Mouse (Mus musculus): Measurements from ENCODE around the gene Zbtb18. TPM values are rescaled to one million over a fixed set of nuclear protein-coding genes. Genes with fewer than 3 reads are reported as not detected.

The Zbtb18 gene
- polyA plus RNA-seq, 1 experiment from 2014 or later, result 2.5 TPM

- Histone ChIP-seq H3K4me1 (peaks cover 23% of the 10 kb centered on the region), H3K9me3 (no peaks in the 10 kb centered on the region), H3K36me3 (no peaks in the 10 kb centered on the region), H3K27me3 (no peaks in the 10 kb centered on the region), H3K27ac (no peak overlapping the region), H3K9ac (no peak overlapping the region), H3K4me2 (peak overlapping the region; percentile 83), H3K4me3 (no peak overlapping the region)
- 25% methylated on average over 1 of the region's 2 CpGs for WGBS
- no peak for ATAC-seq (ENCODE audit: insufficient number of reproducible peaks, insufficient read depth, low FRiP score, low TSS enrichment, low read depth)
Measured at GRCm38 (mm10) chr1:177440411-177440810, 1.7 kb upstream of the Zbtb18 start.

GRCm38 (mm10) chr1:177440981-177441491 is 1.1 kb upstream of the Zbtb18 start:
- H3K36me3 ChIP-seq, result no peaks in the 10 kb centered on the region
- H3K27ac ChIP-seq, result peak overlapping the region; percentile 87
- peak overlapping the region; percentile 83 for H3K4me2 ChIP-seq
- no peaks in the 10 kb centered on the region for H3K27me3 ChIP-seq
- H3K4me3 ChIP-seq, result peak overlapping the region; percentile 81
- ATAC-seq (ENCODE audit: insufficient number of reproducible peaks, insufficient read depth, low FRiP score, low TSS enrichment, low read depth), result no peak
- H3K4me1 ChIP-seq, result peaks cover 28% of the 10 kb centered on the region
- H3K9ac ChIP-seq, result peak overlapping the region; percentile 79
- no peaks in the 10 kb centered on the region for H3K9me3 ChIP-seq
- WGBS, result 2% methylated on average over 6 of the region's 6 CpGs

- ATAC-seq (ENCODE audit: insufficient number of reproducible peaks, insufficient read depth, low FRiP score, low TSS enrichment, low read depth), result peak; percentile 99
- WGBS, result under 1% methylated on average over 75 of the region's 87 CpGs
- H3K9me3 ChIP-seq, result no peaks in the 10 kb centered on the region
Measured at GRCm38 (mm10) chr1:177441492-177442195, 507 bp upstream of the Zbtb18 start.

GRCm38 (mm10) chr1:177442821-177443723 is 921 bp downstream of the Zbtb18 start:
- Histone ChIP-seq H3K4me2 (peak overlapping the region; percentile 87), H3K27me3 (peaks cover 5% of the 10 kb centered on the region; the same call in 1 of the 2 replicates), H3K4me1 (peaks cover 47% of the 10 kb centered on the region), H3K9ac (peak overlapping the region; percentile 87), H3K9me3 (no peaks in the 10 kb centered on the region), H3K27ac (peak overlapping the region; percentile 91), H3K36me3 (peaks cover 10% of the 10 kb centered on the region), H3K4me3 (peak overlapping the region; percentile 81)
- WGBS, result under 1% methylated on average over 55 of the region's 62 CpGs
- peak; percentile 0; the same call in 1 of the 2 replicates for ATAC-seq (ENCODE audit: insufficient number of reproducible peaks, insufficient read depth, low FRiP score, low TSS enrichment, low read depth)

More at GRCm38 (mm10) chr1:177441492-177442195, 507 bp upstream of the Zbtb18 start:
- Histone ChIP-seq H3K4me2 (peak overlapping the region; percentile 83), H3K4me1 (peaks cover 33% of the 10 kb centered on the region), H3K27me3 (no peaks in the 10 kb centered on the region), H3K9ac (peak overlapping the region; percentile 79), H3K4me3 (peak overlapping the region; percentile 81), H3K36me3 (no peaks in the 10 kb centered on the region), H3K27ac (peak overlapping the region; percentile 87)

GRCm38 (mm10) chr1:177443724-177444482 is 1.8 kb downstream of the Zbtb18 start:
- H3K36me3 ChIP-seq, result peaks cover 14% of the 10 kb centered on the region
- no peak for ATAC-seq (ENCODE audit: insufficient number of reproducible peaks, insufficient read depth, low FRiP score, low TSS enrichment, low read depth)
- H3K27me3 ChIP-seq, result peaks cover 5% of the 10 kb centered on the region; the same call in 1 of the 2 replicates
- H3K4me2 ChIP-seq, result peak overlapping the region; percentile 87
- H3K4me3 ChIP-seq, result peak overlapping the region; percentile 81
- H3K27ac ChIP-seq, result peak overlapping the region; percentile 91
- 26% methylated on average over 9 of the region's 9 CpGs for WGBS
- H3K9ac ChIP-seq, result peak overlapping the region; percentile 87
- H3K4me1 ChIP-seq, result peaks cover 52% of the 10 kb centered on the region
- H3K9me3 ChIP-seq, result no peaks in the 10 kb centered on the region

- no peak overlapping the region for H3K9ac ChIP-seq
- peaks cover 5% of the 10 kb centered on the region; the same call in 1 of the 2 replicates for H3K27me3 ChIP-seq
- H3K4me3 ChIP-seq, result peak overlapping the region; percentile 81
- H3K36me3 ChIP-seq, result peaks cover 14% of the 10 kb centered on the region
- H3K4me1 ChIP-seq, result peaks cover 55% of the 10 kb centered on the region
- no peak for ATAC-seq (ENCODE audit: insufficient number of reproducible peaks, insufficient read depth, low FRiP score, low TSS enrichment, low read depth)
- 16% methylated on average over 3 of the region's 3 CpGs for WGBS
- H3K27ac ChIP-seq, result no peak overlapping the region
- no peaks in the 10 kb centered on the region for H3K9me3 ChIP-seq
- H3K4me2 ChIP-seq, result peak overlapping the region; percentile 87
Measured at GRCm38 (mm10) chr1:177444483-177444810, 2.3 kb downstream of the Zbtb18 start.

- no peak for ATAC-seq (ENCODE audit: insufficient number of reproducible peaks, insufficient read depth, low FRiP score, low TSS enrichment, low read depth)
Measured at GRCm38 (mm10) chr1:177444941-177445340, 2.8 kb downstream of the Zbtb18 start.

GRCm38 (mm10) chr1:177445461-177446130 is 3.4 kb downstream of the Zbtb18 start:
- Histone ChIP-seq H3K4me1 (peaks cover 55% of the 10 kb centered on the region), H3K27ac (no peak overlapping the region), H3K4me3 (peak overlapping the region; percentile 26), H3K27me3 (peaks cover 5% of the 10 kb centered on the region; the same call in 1 of the 2 replicates), H3K9ac (no peak overlapping the region), H3K4me2 (peak overlapping the region; percentile 87), H3K9me3 (no peaks in the 10 kb centered on the region), H3K36me3 (peaks cover 14% of the 10 kb centered on the region)
- 36% methylated on average over 7 of the region's 7 CpGs for WGBS
- no peak for ATAC-seq (ENCODE audit: insufficient number of reproducible peaks, insufficient read depth, low FRiP score, low TSS enrichment, low read depth)

More at GRCm38 (mm10) chr1:177444941-177445340, 2.8 kb downstream of the Zbtb18 start:
- no peaks in the 10 kb centered on the region for H3K9me3 ChIP-seq
- H3K4me1 ChIP-seq, result peaks cover 55% of the 10 kb centered on the region
- H3K9ac ChIP-seq, result no peak overlapping the region
- peak overlapping the region; percentile 87 for H3K4me2 ChIP-seq
- WGBS, result 24% methylated on average over 5 of the region's 5 CpGs
- peaks cover 14% of the 10 kb centered on the region for H3K36me3 ChIP-seq
- no peak overlapping the region; the same call in 1 of the 2 replicates for H3K27ac ChIP-seq
- H3K27me3 ChIP-seq, result peaks cover 5% of the 10 kb centered on the region; the same call in 1 of the 2 replicates
- peak overlapping the region; percentile 26 for H3K4me3 ChIP-seq

GRCm38 (mm10) chr1:177447086-177447485 is 4.9 kb downstream of the Zbtb18 start:
- Histone ChIP-seq H3K9me3 (no peaks in the 10 kb centered on the region), H3K4me3 (peak overlapping the region; percentile 13; the same call in 1 of the 2 replicates), H3K4me2 (peak overlapping the region; percentile 28), H3K9ac (0 out of 2 replicates have a peak overlapping the region, but pooled peaks have one; percentile 21), H3K36me3 (peaks cover 14% of the 10 kb centered on the region), H3K27ac (no peak overlapping the region), H3K4me1 (peaks cover 54% of the 10 kb centered on the region), H3K27me3 (peaks cover 5% of the 10 kb centered on the region; the same call in 1 of the 2 replicates)
- ATAC-seq (ENCODE audit: insufficient number of reproducible peaks, insufficient read depth, low FRiP score, low TSS enrichment, low read depth), result no peak
- 31% methylated on average over 9 of the region's 9 CpGs for WGBS

- H3K9me3 ChIP-seq, result no peaks in the 10 kb centered on the region
- H3K4me2 ChIP-seq, result peak overlapping the region; percentile 28
- peaks cover 14% of the 10 kb centered on the region for H3K36me3 ChIP-seq
- no peak overlapping the region for H3K27ac ChIP-seq
- ATAC-seq (ENCODE audit: insufficient number of reproducible peaks, insufficient read depth, low FRiP score, low TSS enrichment, low read depth), result no peak
- peaks cover 5% of the 10 kb centered on the region; the same call in 1 of the 2 replicates for H3K27me3 ChIP-seq
- peaks cover 55% of the 10 kb centered on the region for H3K4me1 ChIP-seq
- 0 out of 2 replicates have a peak overlapping the region, but pooled peaks have one; percentile 13 for H3K4me3 ChIP-seq
- no peak overlapping the region for H3K9ac ChIP-seq
- WGBS, result 42% methylated on average over 12 of the region's 12 CpGs
Measured at GRCm38 (mm10) chr1:177447541-177448111, 5.5 kb downstream of the Zbtb18 start.
